Mouse (Mus musculus): ENCODE data around the gene Cog8.

- TF ChIP-seq CTCF (IDR thresholded peaks at IDR 0.05; ENCODE audit: low read depth) (no peak), EP300 (IDR thresholded peaks at IDR 0.05; ENCODE audit: low read depth) (no peak)
These were observed 32.1 kb upstream of the Cog8 start for GRCm38 (mm10) chr8:107088526-107089063.

Data from liver, embryonic 14.5 days (tissue).